Mouse (Mus musculus): ENCODE measurements around the gene Fam221b. TPM values are rescaled to one million over a fixed set of nuclear protein-coding genes. Genes with fewer than 3 reads are reported as not detected.

Fam221b gene
- polyA plus RNA-seq, 1 experiment from 2014 or later: 2.7 TPM

Small RNAs within 50 kb of the gene (microRNA-seq; reads per million reads assigned to microRNA genes)
- gene Gm25262: not detected

Other genes with a start within 250 kb of the Fam221b start
- gene Fam166b, start 240.0 kb downstream of the Fam221b start, polyA plus RNA-seq (2015; fragmentation: Nextera tagmentation; extraction: Ambion mirVana): 0.27 and 0.44 TPM in 2 replicates
- 5.9 and 7.4 TPM in 2 replicates for gene Tesk1, start 227.2 kb downstream of the Fam221b start, polyA plus RNA-seq (2015; fragmentation: Nextera tagmentation; extraction: Ambion mirVana)
- gene Cd72, start 214.5 kb downstream of the Fam221b start, polyA plus RNA-seq (2015; fragmentation: Nextera tagmentation; extraction: Ambion mirVana): 3.0 and 4.3 TPM in 2 replicates
- not detected in 2 replicates for gene Sit1, start 185.4 kb downstream of the Fam221b start, polyA plus RNA-seq (2015; fragmentation: Nextera tagmentation; extraction: Ambion mirVana)
- 69.5 and 72.2 TPM in 2 replicates for gene Ccdc107, start 176.2 kb downstream of the Fam221b start, polyA plus RNA-seq (2015; fragmentation: Nextera tagmentation; extraction: Ambion mirVana)
- 40.8 and 45.3 TPM in 2 replicates for gene Arhgef39, start 169.4 kb downstream of the Fam221b start, polyA plus RNA-seq (2015; fragmentation: Nextera tagmentation; extraction: Ambion mirVana)
- 1.7 and 2.1 TPM in 2 replicates for gene Car9, start 162.2 kb downstream of the Fam221b start, polyA plus RNA-seq (2015; fragmentation: Nextera tagmentation; extraction: Ambion mirVana)
- 248 and 303 TPM in 2 replicates for gene Tpm2, start 145.4 kb downstream of the Fam221b start, polyA plus RNA-seq (2015; fragmentation: Nextera tagmentation; extraction: Ambion mirVana)
- 61.6 and 66.4 TPM in 2 replicates for gene Creb3, start 106.8 kb downstream of the Fam221b start, polyA plus RNA-seq (2015; fragmentation: Nextera tagmentation; extraction: Ambion mirVana)
- 71.8 and 81.0 TPM in 2 replicates for gene Tln1, start 106.5 kb downstream of the Fam221b start, polyA plus RNA-seq (2015; fragmentation: Nextera tagmentation; extraction: Ambion mirVana)
- 29.3 and 30.7 TPM in 2 replicates for gene Rgp1, start 90.4 kb downstream of the Fam221b start, polyA plus RNA-seq (2015; fragmentation: Nextera tagmentation; extraction: Ambion mirVana)
- gene Gba2, start 90.3 kb downstream of the Fam221b start, polyA plus RNA-seq (2015; fragmentation: Nextera tagmentation; extraction: Ambion mirVana): 20.4 and 22.7 TPM in 2 replicates
- 1.3 and 2.6 TPM in 2 replicates for gene Msmp, start 84.7 kb downstream of the Fam221b start, polyA plus RNA-seq (2015; fragmentation: Nextera tagmentation; extraction: Ambion mirVana)
- 8.0 and 10.2 TPM in 2 replicates for gene Npr2, start 37.2 kb downstream of the Fam221b start, polyA plus RNA-seq (2015; fragmentation: Nextera tagmentation; extraction: Ambion mirVana)
- 1.4 and 1.7 TPM in 2 replicates for gene Spag8, start 15.6 kb downstream of the Fam221b start, polyA plus RNA-seq (2015; fragmentation: Nextera tagmentation; extraction: Ambion mirVana)
- gene Hint2, start 12.7 kb downstream of the Fam221b start, polyA plus RNA-seq (2015; fragmentation: Nextera tagmentation; extraction: Ambion mirVana): 115 and 129 TPM in 2 replicates
- gene Tmem8b, start 174 bp downstream of the Fam221b start, polyA plus RNA-seq (2015; fragmentation: Nextera tagmentation; extraction: Ambion mirVana): 2.7 and 3.6 TPM in 2 replicates
- not detected in 2 replicates for gene Olfr70, start 31.7 kb upstream of the Fam221b start, polyA plus RNA-seq (2015; fragmentation: Nextera tagmentation; extraction: Ambion mirVana)
- gene Olfr71, start 41.1 kb upstream of the Fam221b start, polyA plus RNA-seq (2015; fragmentation: Nextera tagmentation; extraction: Ambion mirVana): not detected in 2 replicates
- 0.77 and 1.0 TPM in 2 replicates for gene Hrct1, start 58.0 kb upstream of the Fam221b start, polyA plus RNA-seq (2015; fragmentation: Nextera tagmentation; extraction: Ambion mirVana)
- 0.12 and 0.19 TPM in 2 replicates for gene Spaar, start 60.9 kb upstream of the Fam221b start, polyA plus RNA-seq (2015; fragmentation: Nextera tagmentation; extraction: Ambion mirVana)
- not detected in 2 replicates for gene Olfr159, start 101.9 kb upstream of the Fam221b start, polyA plus RNA-seq (2015; fragmentation: Nextera tagmentation; extraction: Ambion mirVana)
- not detected in 2 replicates for gene Olfr156, start 154.8 kb upstream of the Fam221b start, polyA plus RNA-seq (2015; fragmentation: Nextera tagmentation; extraction: Ambion mirVana)
- gene Olfr157, start 171.1 kb upstream of the Fam221b start, polyA plus RNA-seq (2015; fragmentation: Nextera tagmentation; extraction: Ambion mirVana): not detected in 2 replicates
- not detected in 2 replicates for gene Olfr155, start 182.4 kb upstream of the Fam221b start, polyA plus RNA-seq (2015; fragmentation: Nextera tagmentation; extraction: Ambion mirVana)
- gene Reck, start 206.4 kb upstream of the Fam221b start, polyA plus RNA-seq (2015; fragmentation: Nextera tagmentation; extraction: Ambion mirVana): 24.1 and 25.0 TPM in 2 replicates

Measured in kidney, embryonic 15.5 days (tissue).